Mouse (Mus musculus) mesoderm, embryonic 11.5 days (tissue): ENCODE measurements at regions not wholly inside any gene's neighbourhood (a gene's known extent, or its start where the extent isn't known, plus 50 kb on each side); places are given as distances from the start of the nearest gene placed in this dataset.
"Not testable (repeated sequence)": the region's sequence is repeated elsewhere in the genome, so short reads cannot be mapped to it uniquely, and the experiment has no call there.

Source experiments
- DNase-seq: peaks from one replicate; pipeline ENCODE4 v3.0.0-alpha.2; 2012; ENCODE audit warnings: low read depth, low spot score

DNA sequence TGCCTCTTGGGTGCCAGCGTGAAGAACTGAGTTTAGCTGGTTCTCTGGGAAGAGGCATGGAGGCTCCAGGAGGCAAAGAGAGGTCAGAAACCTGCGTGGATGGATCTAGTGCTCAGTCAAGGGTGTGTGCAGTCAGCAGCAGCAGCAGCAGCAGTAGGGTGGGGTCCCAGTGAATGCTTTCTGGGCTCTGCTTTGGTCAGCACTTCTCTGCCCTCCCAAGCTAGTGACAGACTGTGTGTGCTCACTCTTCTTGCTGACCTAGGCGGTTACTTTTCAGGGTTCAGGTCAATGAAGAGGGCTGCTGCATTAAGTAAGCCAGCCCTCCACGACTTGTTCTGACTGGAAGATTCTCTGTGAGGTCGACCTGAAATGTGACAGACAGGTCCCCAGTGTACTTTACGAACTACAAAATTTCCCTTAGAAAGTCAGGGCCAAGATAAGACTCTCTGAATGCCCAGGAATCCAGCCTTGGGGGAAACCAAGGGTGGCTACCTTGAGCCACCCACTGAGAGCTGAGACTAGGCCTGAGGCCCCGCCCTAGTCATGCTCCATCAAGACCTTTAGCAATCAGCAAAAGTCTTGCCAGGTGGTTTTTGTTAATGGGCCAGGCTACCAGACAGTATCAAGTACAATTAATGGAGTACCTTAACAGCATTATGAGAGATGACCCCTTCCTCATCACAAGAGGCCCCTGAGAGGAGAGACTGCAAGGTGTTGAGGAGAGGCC is 114.9 kb upstream of the Lemd2 start:
- no peak for DNase-seq

DNA sequence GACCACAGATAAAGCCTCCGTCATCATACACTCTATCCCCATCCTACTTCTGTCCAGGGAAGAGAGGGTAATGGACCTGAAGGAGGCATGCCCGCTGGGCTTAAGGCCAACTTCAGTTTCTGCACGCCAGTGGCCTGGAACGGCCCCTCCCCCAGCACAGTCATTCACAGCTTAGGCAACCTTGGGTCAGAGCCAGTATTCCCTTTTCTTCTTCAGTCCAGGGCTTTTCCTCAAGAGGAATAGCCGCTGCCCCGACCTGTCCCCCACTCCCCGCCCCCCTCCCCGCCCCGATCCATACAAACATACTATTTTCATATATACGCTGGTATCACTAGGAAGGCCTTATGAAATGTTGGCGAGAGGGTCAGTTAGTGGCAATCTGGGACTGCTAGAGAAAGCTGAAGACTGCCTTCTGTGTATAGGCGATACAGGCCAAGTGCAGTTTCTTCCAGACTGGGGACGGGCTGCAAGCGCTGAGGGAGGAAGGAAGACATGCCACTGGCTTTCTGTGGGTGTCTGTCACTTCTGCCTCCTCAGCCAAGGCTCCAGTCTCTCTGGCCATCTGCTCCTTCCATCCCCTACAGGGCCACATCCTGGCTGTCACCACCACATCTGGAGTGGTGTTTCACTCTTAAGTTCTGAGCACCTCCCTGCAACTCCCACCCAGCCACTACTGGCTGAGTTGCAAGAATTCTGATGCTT is 113.5 kb upstream of the Lemd2 start:
- DNase-seq, result no peak

DNA sequence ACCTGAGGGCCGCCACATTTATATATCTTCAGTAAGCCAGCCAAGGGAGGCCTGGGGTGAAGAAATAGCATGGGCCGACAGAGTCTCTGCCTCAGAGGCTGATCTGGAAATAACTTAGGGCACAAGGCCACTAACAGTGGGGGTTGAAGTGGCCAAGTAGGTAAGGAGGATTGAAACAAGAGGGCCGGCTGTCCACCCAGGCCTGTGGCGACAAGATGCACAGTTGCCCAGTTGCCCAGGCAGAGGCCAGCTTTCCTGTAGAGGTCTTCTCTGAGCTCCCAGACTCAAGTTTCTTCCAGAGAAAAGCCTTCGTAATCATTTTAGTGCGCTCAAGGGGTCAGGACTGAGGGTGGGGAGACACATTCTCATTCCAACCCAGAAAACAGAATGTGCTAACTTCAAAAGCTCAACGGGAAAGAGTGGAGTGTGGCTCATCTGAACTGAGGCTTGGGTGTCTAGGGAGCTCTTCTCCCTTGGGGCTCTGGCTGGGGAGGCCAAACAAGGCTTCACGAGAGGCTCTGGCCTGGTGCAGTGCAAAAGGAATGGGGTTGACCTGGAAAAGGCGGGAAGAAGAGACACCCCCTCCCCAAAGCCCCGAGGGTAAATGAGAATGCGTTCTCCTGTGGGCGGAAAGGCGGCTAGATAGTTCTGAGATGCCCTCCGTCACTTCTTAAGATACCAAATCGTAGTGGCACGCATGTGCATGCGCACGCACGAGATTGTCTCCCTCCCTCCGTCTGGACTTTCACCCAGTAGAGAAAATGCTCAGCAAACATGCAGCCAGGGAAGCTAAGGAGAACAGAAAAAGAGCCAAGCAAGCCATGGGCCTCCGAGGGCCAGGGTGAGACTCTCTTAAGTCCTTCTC is 112.7 kb upstream of the Lemd2 start:
- no peak for DNase-seq

DNA sequence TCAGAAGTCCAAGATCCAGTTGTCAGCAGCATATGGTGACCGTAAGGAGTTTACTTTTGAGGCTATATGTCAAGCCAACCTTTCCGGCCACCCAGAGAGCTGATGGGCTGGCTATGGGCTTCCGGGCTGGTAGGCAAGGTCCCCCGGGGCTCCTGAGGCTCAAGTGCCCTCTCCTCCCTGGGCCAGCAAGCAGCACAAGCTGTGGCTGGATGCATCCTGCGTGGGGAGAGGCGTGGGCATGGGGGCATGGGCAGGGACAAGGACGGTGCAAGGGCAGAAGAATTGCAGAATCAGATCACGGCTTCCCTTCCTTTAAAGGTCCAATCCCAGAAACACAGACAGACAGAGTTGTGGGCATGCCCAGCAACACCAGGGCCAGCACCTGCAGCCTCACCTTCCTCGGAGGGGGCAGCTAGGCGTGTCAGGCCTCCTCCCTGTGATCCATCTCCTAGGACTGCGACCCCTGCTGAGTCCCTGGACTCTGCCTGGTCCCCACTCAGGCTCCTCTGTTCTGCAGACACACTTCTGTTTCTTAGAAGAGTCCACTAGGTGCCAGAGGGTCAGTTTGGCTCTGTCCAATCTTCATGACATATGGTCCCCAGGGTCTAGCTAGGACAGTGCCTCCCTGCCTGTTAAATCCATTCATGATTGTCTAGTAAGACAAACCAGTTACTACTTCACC is 111.8 kb upstream of the Lemd2 start:
- DNase-seq, result no peak

DNA sequence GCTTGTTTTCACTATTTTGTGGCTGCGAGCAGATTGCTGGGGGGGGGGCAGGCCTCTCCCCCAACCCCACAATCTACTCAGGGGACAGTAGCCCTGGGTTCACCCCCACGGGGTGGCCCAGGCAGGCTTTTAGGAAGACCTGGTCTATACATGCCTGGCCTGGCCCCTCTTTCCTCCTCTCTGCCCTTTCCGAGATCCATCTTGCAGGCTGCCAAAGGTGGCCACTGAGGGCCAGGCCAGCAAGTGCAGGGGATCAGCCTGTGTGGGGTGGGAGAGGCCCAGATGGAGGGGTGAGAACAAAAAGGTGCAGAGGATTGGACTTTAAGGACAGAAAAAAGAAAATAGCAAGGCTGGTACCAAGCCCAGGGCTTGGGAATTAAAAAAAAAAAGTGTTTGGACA is 111.2 kb upstream of the Lemd2 start:
- no peak for DNase-seq

DNA sequence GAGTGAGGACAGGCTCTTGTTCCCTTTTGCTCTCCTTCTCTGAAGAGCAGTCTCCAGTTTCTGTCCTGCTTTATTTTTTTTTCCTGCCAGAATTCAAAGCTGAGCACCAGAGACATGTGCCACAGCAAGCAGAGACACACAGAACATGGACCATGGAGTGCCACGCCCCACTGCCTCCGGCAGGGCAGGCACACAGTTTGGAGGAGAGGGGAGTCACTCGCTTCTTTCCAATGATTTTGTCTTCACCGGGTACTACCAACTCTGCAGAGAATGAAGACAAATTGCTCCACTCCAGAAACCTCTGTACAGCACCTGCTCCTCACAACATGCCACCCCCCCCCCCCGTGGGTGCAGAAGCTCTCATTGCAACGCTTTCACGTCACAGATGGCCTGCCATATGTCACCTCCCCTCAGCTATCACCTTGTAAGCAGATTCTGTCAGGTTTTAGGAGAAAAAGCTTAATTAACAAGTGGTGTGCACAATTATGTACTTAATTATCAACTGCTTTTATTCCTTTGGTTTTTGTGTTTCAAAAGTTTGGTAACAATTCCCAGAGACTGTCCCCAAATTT is 110.6 kb upstream of the Lemd2 start:
- DNase-seq, result no peak

DNA sequence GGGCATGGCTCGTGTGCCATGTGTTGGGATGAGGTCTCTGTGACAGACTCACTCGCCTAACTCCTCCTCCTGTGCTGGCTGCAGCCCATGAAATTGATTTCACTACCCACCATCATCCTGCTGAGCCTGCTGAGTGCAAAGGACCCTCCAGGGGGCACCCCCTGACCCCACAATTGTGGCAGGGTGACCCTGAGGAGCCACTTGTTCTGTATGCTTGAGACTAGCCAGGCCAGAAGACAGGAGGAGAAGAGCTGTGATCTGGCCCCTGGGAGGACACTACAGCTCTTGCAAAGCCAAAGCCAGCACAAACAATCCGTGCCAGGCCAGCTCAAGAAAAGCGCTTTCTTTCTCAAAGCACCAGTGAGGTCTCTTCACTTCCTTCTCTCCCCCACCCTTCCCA is 104.7 kb upstream of the Lemd2 start:
- DNase-seq, result peak; percentile 36

DNA sequence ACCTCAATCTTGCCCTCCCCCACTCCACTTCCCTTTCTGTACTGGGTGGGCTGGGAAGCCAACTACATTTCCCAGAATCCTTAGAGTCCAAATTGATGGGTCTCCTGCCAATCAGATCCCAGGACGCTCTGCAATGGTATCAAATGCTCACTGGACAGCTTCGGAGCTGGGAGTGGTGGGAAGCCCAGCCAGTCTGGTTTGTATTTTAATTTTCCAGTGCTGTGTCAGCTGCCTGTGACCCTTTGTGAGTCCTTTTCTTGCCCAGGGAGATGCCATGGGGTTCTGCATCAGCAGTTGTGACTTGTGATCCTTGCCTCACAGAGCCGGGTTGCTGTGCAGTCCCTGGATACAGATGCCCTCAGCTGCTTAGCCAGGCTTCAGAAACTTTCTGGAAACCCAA is 100.6 kb upstream of the Lemd2 start:
- DNase-seq, result no peak

DNA sequence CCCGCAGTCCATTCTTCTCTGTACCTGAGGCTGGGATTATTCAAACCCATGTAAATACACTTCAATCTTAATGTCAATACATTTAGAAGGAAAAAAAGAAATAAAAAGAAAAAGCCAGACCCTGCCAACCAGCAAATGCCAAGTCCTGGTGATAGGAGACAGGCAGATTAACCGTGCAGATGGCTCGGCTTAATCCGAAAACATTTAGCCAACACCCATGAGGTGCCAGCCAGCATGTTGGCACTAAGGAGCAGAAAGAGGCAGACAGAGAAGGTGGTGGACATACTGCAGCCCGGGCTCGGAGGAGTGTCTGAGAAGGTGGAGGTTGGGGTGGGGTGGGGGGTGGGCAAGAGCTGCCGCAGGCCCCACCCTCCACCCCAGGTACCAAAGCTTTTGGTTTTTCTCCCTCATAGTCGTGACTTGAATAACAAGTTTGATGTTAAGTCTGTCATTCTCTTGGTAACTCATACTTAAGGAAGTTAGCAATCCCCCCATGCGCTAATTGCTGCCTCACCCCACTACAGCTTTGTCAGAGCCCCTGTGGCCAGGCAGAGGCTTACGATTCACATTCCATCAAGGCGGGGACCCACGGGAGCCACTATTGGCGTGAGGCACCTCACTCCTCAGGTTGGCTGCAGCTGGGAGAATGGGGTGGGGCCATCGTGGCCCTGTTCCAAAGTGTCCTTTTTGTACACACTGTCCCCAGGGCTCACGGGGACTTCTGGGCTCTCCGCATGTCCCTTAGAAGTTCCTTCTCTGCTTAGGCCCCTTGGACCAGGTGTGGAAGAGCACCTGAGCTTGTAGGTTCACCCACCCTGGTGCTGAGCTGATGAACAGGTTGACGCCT is 99.6 kb upstream of the Lemd2 start:
- DNase-seq, result no peak

DNA sequence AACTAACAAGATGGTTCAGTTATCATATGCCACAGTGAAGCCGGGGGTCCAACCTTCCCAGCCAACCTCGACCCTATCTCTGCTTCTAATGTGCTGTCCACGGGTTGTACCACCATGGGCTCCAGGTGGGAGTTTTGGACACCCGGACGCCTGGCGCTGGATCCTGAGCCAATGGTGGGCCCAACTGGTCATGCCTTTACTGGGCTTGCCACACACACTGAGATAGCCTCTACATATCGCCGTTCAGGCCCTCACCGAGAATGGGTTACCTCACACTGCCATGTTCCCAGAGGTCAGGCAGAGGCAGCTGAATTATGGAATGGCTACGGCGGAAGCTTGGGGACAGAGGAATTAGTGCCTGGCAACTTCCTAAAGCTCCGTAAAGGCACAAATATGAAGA is 98.8 kb upstream of the Lemd2 start:
- DNase-seq, result no peak

DNA sequence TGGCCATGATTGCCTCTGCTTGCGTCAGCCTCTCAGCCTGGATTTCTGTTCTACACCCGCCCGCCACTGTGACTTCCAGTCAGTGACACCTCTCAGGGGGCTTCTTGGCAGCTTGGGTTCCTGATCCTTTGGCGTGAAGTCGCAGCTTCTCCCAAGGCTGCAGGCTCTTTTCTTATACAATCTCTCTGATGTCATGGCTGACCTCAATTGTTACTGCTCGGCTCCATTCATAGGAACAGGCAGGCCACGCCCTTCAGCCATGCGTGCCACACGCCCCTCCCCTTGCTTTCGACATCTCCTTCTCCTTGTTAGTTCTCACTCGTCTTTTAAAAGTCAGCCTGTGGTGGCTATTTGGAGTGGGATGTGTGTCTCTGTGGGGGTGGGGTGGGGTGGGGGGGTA is 97.1 kb upstream of the Lemd2 start:
- DNase-seq, result no peak

DNA sequence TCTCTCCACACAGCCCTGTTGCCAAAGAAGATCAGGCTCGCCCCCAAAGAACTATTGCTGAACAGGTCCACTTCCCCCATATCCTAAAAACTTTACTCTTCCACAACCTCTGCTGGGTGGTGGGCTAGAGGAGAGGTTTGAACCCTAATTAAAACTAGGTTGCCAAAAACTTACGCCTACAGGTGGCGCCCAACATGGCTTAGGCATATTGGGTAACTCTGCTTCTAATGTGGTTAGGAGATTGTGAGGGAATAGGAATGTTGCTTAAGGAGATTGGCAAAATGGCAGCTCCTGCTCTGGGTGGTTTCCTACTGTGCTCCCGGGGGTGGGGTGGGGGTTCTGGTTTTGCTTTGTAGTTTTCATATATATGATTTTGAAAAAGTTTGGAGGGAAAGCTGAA is 95.0 kb upstream of the Lemd2 start:
- DNase-seq, result no peak

DNA sequence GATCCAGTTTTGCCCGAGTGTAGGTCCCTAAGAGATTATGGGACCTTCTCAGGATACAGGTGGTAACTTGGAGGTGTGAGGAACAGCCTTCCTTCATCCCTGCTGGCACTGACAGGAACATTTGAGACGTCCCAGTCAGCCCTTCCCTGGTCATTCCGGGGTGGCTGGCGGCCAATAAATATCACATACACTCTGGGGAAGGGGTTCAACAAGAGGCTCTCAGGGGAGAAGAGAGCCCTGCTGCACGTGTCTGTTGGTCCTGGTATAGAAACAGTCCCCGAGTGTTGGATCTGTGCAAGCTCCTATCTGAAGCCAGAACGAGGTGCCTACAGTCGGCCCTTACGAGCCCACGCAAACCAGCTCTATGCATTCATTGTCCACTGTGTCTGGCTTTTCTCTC is 94.1 kb upstream of the Lemd2 start:
- DNase-seq, result no peak

DNA sequence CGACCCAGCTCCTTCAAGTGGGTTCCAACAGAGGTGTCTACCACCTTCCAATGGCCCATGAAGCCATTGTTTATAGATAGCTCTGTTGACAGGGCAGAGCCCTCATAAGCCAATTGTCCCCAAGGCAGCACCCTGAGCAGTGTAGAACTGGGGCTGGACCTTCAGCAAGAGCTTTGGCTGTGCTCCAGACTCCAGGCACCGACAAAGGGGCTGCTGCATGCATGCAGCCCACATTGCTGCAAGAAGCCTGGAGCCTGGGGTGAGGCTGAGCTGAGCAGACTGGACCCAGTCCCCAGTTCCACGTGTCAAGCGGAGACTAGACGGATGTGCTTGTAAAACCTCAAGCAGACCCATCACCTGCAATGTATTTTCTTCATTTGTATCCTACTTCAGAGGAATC is 91.9 kb upstream of the Lemd2 start:
- no peak for DNase-seq

DNA sequence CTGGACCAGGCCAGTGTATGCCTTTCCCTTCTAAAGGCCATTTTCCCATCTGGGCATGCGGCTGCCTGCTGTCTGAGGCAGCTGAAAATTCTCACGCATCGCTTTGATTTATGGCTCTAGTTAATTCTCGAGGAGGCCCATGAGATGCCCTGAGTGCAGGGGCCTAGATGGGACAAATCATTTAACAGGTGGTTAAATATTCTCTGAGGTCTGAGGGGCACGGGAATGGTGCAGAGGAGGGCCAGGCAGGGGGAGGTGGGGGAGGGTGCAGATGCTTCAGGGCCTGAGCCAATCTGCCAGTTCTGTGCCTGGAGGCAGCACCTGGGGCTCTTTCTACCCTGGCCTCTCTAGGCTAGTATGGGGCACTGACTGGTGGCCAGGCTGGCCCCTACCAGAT is 89.9 kb upstream of the Lemd2 start:
- peak; percentile 82 for DNase-seq

DNA sequence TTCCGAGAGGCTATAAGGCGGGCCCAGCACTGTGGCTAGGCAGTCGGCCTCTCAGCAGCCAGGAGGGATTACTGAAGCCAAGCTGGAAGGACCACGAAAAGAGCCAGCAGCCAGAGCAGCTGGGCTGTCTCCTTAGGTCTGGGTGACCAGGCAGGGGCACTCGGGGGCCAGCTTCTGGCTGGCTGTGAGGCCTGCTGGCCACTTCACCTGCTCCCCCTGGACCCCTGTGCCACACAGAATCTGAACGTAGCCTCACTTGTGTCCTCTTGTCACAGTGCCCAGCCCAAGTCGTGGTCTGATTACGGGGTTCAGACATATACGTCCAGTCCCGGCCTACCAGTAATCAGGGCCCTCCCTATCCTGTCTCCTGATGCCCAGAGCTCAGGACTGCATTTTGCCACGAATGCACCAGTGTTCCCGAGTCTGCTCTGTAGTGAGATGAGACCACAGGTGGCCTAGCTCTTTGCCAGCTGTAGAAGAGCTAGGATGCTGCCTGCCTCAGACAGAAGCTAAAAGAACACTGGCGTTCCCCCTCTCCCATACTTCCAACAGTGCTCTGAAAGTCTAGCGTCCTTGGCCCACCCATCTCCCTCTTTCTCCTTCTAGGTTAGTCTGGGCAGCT is 89.4 kb upstream of the Lemd2 start:
- no peak for DNase-seq

DNA sequence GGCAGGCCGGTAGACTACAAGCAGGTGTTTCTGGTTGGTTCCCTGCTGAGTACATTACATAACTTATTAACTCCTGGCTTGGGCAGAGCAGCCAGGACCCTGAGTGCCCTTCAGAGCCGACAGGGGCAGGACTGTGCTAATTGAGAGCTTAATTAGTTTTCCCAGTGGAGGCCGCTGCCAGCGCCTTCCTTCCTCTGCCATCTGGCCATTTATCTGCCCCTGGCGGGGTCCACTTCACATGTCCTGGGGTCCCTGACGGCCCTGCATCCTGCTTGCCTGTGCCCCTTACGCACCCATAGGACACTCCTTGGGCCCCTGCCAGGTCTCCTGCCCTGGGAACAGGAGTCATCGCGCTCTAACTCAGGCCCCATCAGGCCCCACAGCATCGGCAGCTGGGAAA is 87.4 kb upstream of the Lemd2 start:
- DNase-seq, result no peak

DNA sequence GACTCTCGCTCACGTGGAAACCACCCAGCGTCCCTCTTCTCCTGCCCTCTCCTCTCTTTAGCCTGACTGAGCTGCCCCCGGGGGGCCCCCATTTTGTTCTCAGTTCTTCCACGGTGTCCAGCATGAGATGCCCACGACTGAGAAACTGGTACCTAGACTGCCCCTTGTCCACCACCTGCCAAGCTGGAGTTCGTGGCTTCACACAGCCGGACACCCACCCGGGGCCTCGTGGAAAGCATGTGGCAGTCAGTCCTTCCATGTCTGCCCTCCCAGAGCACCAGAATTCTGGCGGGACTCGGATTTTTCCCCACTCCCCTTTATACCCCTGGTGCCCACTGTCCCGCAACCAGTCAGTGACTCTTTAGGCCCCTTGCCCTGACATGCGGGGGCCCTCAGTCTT is 86.9 kb upstream of the Lemd2 start:
- no peak for DNase-seq

DNA sequence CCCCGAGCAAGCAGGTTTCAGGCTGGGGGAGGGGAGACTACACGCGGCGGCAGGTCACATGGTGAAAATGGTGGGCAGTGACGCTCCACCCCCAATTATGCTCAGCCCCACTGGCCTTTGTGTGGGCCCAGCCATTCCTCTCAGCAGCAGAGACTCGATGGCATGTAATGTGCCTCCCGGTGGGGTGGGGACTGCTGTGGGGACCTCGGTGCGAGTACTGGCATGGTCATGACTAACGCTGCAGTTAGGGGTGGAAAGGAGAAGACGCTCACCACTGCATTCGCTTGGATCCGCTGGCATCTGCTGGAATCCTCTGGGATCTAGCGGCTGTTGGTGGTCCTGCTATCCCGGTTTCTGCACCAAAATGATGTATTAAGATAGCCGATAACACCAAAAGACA is 86.0 kb upstream of the Lemd2 start:
- no peak for DNase-seq

DNA sequence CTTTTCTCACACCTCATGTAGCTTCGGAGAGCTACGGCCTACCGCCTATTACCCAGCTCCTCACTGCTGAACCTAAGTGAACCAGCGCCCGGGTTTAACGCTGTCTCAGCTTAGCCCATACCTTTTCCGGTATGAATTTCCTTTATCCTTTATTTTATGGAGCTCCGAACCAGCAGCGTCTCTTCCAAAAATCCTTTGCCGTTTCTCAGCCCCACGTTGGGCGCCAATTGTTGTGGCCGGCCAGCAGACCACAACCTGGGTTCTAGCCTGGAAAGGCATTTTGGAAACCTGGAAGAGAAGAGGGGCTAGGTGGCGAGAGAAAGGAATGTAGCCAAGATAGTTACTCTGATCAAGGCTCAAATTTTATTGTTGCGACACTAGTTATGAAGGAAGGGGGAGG is 85.5 kb upstream of the Lemd2 start:
- not testable (repeated sequence) for DNase-seq
